Mouse (Mus musculus): Measurements from ENCODE around the gene Tmem184c. TPM values are rescaled to one million over a fixed set of nuclear protein-coding genes. Genes with fewer than 3 reads are reported as not detected.

Tmem184c gene
- 44.3 and 47.2 TPM in 2 replicates for polyA plus RNA-seq (2016; fragmentation: Nextera tagmentation; extraction: Ambion mirVana)

DNA sequence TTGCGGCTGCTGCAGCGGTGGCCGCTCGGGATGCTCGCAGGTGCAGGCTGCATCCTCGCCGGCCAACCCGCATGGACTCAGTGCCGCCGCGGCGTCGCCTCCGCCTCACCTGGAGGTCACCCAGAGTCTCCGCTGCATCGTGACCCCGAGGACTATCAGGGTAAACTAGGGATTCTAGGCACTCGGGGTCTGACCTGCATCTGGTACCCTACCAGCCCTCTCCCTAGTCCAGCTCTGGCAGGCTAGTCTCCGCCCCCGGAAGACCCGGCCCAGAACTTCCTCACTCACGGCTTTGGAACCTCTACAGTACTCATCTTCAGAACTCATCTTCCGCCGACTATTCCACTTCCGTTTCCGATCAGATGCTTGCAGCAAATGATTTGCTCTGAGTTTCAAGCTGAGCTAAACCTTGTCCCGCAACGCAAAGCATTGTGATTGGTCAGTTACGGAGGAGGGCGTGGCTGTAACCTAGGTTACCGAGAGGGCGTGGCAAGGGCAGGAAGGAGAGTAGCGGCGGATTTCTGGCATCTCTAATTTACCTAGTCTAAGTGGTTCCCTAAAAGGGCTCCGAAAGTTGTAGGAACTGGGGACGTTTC is at the start of gene Tmem184c:
TSS of gene Tmem184c (minus strand) at position 325 of the 596 bp plus-strand sequence.
- WGBS = under 1% methylated on average over 36 of the region's 36 CpGs
- Histone ChIP-seq H3K27me3 (ENCODE audit: poor library complexity, severe bottlenecking) (no peaks in the 10 kb centered on the region), H3K36me3 (replicated peaks) (peaks cover 8% of the 10 kb centered on the region), H3K27ac (peak within 1 kb of the TSS; percentile 87), H3K4me1 (peaks cover 14% of the 10 kb centered on the region), H3K9me3 (no peaks in the 10 kb centered on the region; the same call in 1 of the 2 replicates), H3K4me3 (peak within 1 kb of the TSS; percentile 90)
- DNase-seq (ENCODE audit: extremely low spot score, low spot score) = peak; percentile 98

DNA sequence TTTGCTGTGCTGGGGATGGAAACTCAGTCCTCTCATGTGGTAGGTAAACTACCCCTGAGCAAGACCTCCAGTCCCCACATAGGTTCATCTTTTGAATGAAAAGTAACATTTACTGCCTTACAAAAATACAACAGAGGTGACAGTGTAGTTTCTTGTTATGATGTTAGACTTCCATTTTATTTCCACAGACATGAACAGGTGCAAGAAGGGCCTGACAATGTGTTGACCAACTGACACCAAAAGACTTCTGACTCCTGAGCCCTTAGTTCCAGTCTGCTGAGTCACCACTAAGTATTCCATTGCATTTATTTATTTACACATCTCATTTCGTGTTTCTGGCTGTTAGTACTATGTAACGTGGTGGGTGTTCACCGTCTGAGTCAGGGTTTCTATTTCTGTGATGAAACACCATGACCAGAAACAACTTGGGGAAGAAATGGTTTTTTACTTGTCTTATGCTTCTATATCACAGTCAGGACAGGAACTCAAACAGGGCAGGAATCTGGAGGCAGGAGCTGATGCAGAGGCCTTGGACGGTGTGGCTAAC is 49.1 kb upstream of the Tmem184c start:
- Histone ChIP-seq H3K27ac (no peak overlapping the region), H3K9me3 (no peaks in the 10 kb centered on the region), H3K4me3 (no peak overlapping the region), H3K4me1 (no peaks in the 10 kb centered on the region), H3K36me3 (replicated peaks) (peaks cover 4% of the 10 kb centered on the region), H3K27me3 (ENCODE audit: poor library complexity, severe bottlenecking) (no peaks in the 10 kb centered on the region)
- 86% methylated on average over 4 of the region's 4 CpGs for WGBS
- DNase-seq (ENCODE audit: extremely low spot score, low spot score) = no peak

DNA sequence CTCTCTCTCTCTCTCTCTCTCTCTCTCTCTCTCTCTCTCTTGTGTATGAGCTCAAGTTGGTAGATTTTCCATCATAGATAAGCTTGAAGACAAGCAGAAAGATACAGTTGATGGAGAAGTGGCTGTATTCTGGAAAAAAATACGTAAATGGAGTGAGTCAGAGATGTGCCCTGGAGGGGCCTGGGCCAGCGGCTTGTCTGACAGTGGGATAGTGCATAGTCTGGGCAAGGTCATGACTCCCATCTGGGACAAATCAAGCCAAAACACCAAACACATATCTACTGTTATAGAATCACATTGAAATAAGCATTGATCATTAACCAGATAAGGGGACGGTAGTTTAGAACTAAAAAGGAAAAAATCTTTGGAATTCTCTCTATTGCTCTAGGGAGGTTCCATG is 47.9 kb upstream of the Tmem184c start:
- no peak for DNase-seq (ENCODE audit: extremely low spot score, low spot score)
- Histone ChIP-seq H3K4me1 (no peaks in the 10 kb centered on the region), H3K36me3 (replicated peaks) (no peaks in the 10 kb centered on the region), H3K27me3 (ENCODE audit: poor library complexity, severe bottlenecking) (no peaks in the 10 kb centered on the region), H3K4me3 (no peak overlapping the region), H3K27ac (peak overlapping the region; percentile 49; the same call in 1 of the 2 replicates), H3K9me3 (no peaks in the 10 kb centered on the region)
- WGBS = 72% methylated on average over 3 of the region's 3 CpGs

DNA sequence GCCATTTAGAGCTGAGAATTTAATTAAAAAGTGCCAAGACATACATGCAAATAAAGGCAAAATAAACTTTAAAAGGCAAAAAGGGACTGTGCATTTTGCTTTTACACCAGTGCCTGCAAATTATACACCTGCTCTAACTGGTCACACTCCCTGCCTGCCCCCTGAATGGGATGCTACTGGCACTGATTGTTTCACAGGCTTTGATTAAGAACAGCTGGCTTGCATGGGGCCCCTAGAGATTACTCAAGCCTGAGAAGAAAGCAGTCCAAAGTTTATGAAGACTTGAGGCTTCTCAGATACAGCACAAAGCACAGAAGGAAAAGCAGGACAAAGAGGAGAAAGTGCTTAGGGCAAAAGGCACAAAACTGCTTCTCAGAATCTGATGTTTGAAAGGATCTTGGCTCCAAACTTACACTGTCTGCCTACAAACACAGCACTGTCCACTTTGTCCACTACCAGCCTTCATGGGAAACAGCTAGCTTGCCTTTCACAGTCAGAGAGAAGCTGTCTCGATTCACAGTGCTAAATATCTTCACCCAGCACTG is 40.2 kb upstream of the Tmem184c start:
- Histone ChIP-seq H3K4me1 (no peaks in the 10 kb centered on the region), H3K4me3 (no peak overlapping the region), H3K9me3 (no peaks in the 10 kb centered on the region), H3K36me3 (replicated peaks) (no peaks in the 10 kb centered on the region), H3K27ac (no peak overlapping the region), H3K27me3 (ENCODE audit: poor library complexity, severe bottlenecking) (no peaks in the 10 kb centered on the region)
- WGBS = 76% methylated on average over 1 of the region's 1 CpGs
- DNase-seq (ENCODE audit: extremely low spot score, low spot score) = no peak

DNA sequence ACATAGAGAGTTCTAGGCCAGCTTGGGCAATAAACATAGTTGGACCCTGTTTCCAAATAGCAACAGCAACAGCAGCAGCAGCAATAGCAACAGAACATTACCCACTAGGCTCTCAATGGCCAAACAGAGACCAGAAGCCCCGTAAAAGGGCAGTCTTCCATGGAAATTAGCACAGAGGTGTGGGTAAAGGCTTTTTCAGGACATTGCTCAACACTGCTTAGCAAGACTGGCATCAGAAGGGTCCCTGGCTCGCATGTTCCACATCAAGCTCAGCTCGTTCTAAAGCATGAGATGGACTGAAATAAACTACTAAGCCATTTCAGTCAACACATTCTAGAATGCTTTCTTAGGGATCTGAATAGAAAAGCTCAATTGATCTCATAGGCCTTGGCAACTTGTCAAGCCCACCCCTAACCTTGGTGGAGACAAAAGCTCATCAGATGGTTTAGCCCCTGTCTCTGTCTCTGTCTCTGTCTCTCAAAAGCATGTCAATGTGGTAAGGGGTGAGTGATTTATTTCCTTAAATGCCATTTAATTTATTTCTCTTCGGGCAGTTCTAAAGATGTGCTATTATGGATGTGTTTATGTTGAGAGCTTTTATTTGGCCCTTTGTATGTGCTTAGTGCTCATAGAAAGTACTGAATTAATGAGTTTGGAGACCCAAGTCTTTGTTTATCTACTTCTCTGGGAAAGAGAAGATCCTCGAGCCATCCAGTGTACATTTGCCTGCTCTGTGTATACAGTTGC is 29.8 kb upstream of the Tmem184c start:
- no peaks in the 10 kb centered on the region for H3K27me3 ChIP-seq (ENCODE audit: poor library complexity, severe bottlenecking)
- 87% methylated on average over 5 of the region's 5 CpGs for WGBS
- H3K4me3 ChIP-seq = no peak overlapping the region
- H3K36me3 ChIP-seq (replicated peaks) = no peaks in the 10 kb centered on the region
- DNase-seq (ENCODE audit: extremely low spot score, low spot score) = no peak
- H3K9me3 ChIP-seq = no peaks in the 10 kb centered on the region
- H3K27ac ChIP-seq = no peak overlapping the region
- H3K4me1 ChIP-seq = no peaks in the 10 kb centered on the region

DNA sequence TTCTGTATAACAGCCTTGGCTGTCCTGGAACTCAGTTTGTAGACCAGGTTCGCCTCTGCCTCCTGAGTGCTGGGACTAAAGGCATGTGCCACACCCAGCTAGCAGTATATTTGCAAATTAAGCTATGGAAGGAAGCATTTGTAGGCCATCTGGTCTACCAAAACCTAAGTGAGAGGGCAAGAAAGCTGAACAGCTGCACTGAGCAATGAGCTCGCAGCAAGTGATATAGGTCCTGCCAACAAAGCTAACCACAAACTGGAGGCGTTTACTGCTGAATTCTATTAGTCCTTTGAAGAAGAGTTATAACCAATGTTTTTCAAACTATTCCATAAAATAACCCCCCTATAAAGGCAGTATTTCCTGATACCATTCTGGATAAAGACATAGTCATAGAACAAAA is 27.1 kb upstream of the Tmem184c start:
- no peaks in the 10 kb centered on the region; the same call in 1 of the 2 replicates for H3K4me1 ChIP-seq

DNA sequence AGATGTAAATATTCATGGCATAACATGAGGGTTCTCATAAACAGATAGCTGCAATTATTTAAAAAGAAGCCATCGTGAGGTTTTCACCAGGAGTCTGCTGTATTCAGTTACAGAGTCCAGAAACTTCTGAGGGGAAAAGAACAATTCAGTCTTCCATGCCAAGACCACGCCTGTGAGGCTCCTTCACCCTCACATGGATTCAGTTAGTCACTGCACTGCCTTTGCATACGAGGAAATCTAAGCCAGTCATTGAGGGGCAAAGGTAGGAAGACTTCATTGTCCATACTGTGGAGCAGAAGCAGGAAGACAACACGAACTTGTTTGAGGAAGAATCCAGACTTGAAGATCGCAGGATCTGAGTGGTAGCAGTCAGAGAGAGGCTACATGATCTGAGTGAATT is 23.5 kb upstream of the Tmem184c start:
- no peak overlapping the region for H3K27ac ChIP-seq
- DNase-seq (ENCODE audit: extremely low spot score, low spot score) = no peak
- H3K36me3 ChIP-seq (replicated peaks) = no peaks in the 10 kb centered on the region
- H3K9me3 ChIP-seq = no peaks in the 10 kb centered on the region
- H3K4me3 ChIP-seq = no peak overlapping the region
- WGBS = 73% methylated on average over 5 of the region's 5 CpGs
- H3K4me1 ChIP-seq = peaks cover 5% of the 10 kb centered on the region
- H3K27me3 ChIP-seq (ENCODE audit: poor library complexity, severe bottlenecking) = no peaks in the 10 kb centered on the region

More for the DNA sequence above, 27.1 kb upstream of the Tmem184c start:
- no peak for DNase-seq (ENCODE audit: extremely low spot score, low spot score)
- Histone ChIP-seq H3K27me3 (ENCODE audit: poor library complexity, severe bottlenecking) (no peaks in the 10 kb centered on the region), H3K4me3 (no peak overlapping the region), H3K27ac (no peak overlapping the region), H3K9me3 (no peaks in the 10 kb centered on the region), H3K36me3 (replicated peaks) (no peaks in the 10 kb centered on the region)
- WGBS = 94% methylated on average over 3 of the region's 3 CpGs

DNA sequence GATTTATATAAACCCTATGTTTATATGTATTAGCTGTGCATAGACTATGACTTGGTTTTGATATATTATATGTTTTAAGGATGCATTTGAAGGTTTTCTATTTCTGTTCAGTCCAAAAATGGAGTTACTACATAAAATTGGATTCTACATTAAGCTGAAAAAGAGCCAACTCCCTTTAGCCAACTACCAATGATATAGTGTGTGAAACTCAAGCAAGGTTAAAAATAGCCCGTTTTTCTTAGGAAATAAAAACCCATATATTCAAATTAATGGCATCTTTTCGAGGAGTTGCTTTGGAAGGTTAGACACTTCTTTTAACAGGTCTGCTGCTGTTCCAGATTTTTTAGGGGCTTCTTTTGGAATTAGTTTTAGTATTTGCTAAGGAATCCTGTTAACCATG is 22.7 kb upstream of the Tmem184c start:
- no peaks in the 10 kb centered on the region for H3K36me3 ChIP-seq (replicated peaks)
- H3K27me3 ChIP-seq (ENCODE audit: poor library complexity, severe bottlenecking) = no peaks in the 10 kb centered on the region
- H3K9me3 ChIP-seq = no peaks in the 10 kb centered on the region
- no peak overlapping the region for H3K4me3 ChIP-seq
- DNase-seq (ENCODE audit: extremely low spot score, low spot score) = no peak
- WGBS = 87% methylated on average over 2 of the region's 2 CpGs
- H3K27ac ChIP-seq = no peak overlapping the region
- H3K4me1 ChIP-seq = peaks cover 5% of the 10 kb centered on the region

DNA sequence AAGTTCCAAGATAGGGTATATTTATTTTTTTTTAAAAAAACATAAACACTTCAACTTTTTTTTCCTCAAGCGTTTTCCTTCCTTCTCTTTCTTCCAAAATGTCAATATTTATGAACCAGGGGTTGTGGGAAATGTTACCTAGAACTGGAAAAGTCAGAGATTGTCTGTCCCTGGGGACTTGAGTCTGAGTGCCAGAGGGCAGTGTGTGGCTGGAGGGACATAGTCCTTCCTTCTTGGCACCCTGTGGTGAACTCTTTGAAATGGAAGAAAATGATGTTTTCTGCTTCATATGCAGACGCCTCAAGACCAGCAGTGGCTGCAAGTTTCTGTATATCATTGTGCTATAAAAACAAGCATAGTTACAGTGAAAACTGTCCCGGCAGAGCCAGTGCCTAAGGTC is 20.2 kb upstream of the Tmem184c start:
- Histone ChIP-seq H3K4me3 (no peak overlapping the region), H3K27me3 (ENCODE audit: poor library complexity, severe bottlenecking) (no peaks in the 10 kb centered on the region), H3K4me1 (peaks cover 5% of the 10 kb centered on the region), H3K36me3 (replicated peaks) (no peaks in the 10 kb centered on the region), H3K27ac (no peak overlapping the region), H3K9me3 (no peaks in the 10 kb centered on the region)
- 55% methylated on average over 3 of the region's 3 CpGs for WGBS
- DNase-seq (ENCODE audit: extremely low spot score, low spot score) = no peak

DNA sequence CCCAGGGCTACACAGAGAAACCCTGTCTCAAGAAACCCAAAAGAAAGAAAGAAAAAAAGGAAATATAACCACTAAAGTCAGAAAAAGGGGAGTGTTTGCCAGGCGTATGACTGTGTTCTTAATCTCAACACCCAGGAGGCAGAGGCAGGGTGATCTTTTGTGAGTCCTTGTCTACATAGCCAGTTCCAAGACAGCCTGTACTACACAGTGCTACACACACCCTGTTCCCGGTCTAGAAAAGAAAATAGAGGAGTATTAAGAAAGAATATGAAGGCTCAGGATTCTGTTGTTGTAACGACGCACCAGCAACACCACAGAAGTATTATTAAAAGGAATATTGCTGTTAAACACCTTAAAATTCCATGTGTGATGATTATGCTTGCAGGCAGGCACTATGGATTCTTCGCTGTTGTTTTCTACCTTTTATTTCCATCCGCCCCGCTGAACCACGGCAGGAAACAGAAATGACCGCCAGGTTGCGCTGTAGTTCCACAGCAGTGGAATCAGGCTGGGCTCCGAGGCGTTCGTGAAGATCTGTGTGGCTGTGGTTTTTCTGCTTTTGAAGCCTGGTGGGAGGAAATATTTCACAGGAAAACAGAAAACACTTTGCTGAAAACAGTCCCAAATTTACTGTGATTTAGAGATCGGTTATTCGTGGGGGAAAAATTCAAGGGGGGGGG is 19.5 kb upstream of the Tmem184c start:
- WGBS = 19% methylated on average over 15 of the region's 15 CpGs
- Histone ChIP-seq H3K27me3 (ENCODE audit: poor library complexity, severe bottlenecking) (no peaks in the 10 kb centered on the region), H3K9me3 (no peaks in the 10 kb centered on the region)

DNA sequence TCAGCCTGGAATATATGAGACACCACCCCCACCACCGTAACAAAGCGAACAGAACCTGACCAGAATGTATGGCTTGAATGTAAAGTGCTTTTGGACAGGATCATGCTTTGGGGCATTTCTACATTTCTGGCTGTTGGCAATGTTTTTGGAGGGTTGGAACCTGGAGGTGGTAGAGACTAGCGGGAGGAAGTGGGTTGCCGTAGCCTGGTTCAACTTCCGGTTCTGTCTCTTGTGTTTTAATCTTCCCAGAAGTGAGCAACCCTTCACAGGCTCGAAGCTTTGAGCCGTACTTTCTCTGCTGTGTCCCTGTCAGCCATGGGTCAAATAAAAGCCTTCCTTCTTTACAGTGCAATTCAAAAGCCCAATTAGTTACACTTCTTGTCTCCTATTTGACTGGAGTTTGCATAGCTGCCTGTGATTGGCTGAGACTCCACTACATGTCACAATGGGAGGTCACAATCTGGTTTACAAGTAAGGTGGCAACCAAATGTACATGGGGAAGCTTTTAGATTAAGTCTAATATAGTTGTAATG is 13.2 kb upstream of the Tmem184c start:
- H3K4me1 ChIP-seq = peaks cover 4% of the 10 kb centered on the region; the same call in 1 of the 2 replicates
- no peaks in the 10 kb centered on the region for H3K27me3 ChIP-seq (ENCODE audit: poor library complexity, severe bottlenecking)
- H3K4me3 ChIP-seq = no peak overlapping the region
- no peak for DNase-seq (ENCODE audit: extremely low spot score, low spot score)
- WGBS = 82% methylated on average over 7 of the region's 7 CpGs
- H3K9me3 ChIP-seq = no peaks in the 10 kb centered on the region
- H3K27ac ChIP-seq = no peak overlapping the region
- H3K36me3 ChIP-seq (replicated peaks) = no peaks in the 10 kb centered on the region

More for the DNA sequence above, 19.5 kb upstream of the Tmem184c start:
- Histone ChIP-seq H3K4me1 (peaks cover 5% of the 10 kb centered on the region), H3K4me3 (no peak overlapping the region), H3K27ac (no peak overlapping the region), H3K36me3 (replicated peaks) (no peaks in the 10 kb centered on the region)
- peak; percentile 80 for DNase-seq (ENCODE audit: extremely low spot score, low spot score)

DNA sequence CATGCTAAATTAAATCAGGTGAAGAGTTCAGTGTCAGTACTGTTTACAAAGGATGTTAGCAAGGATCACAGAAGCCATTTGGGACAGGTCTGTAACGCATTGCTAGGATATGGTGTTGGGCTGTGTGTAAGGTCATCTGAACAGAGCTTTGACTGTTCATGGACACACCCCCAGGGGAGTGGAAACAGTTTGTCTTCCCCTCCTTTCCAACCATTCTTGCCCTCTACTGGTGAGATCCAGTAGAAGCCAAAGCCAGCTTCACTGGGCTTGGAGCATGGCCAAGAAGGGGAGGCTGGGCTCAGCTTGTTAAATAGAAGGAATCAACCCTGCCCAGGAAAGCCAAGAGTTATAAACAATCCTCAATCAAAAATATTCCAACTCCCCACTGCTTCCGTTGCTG is 7.4 kb upstream of the Tmem184c start:
- H3K36me3 ChIP-seq (replicated peaks) = no peaks in the 10 kb centered on the region
- H3K27me3 ChIP-seq (ENCODE audit: poor library complexity, severe bottlenecking) = no peaks in the 10 kb centered on the region
- DNase-seq (ENCODE audit: extremely low spot score, low spot score) = no peak
- WGBS = 74% methylated on average over 2 of the region's 2 CpGs
- H3K4me3 ChIP-seq = no peak overlapping the region
- no peaks in the 10 kb centered on the region for H3K4me1 ChIP-seq
- no peak overlapping the region for H3K27ac ChIP-seq
- no peaks in the 10 kb centered on the region for H3K9me3 ChIP-seq
